Mouse (Mus musculus) adrenal gland, postnatal 14 days (tissue): Measurements from ENCODE around the gene Best1. TPM values are rescaled to one million over a fixed set of nuclear protein-coding genes. Genes with fewer than 3 reads are reported as not detected.
"Not testable (repeated sequence)": the region's sequence is repeated elsewhere in the genome, so short reads cannot be mapped to it uniquely, and the experiment has no call there.

Experiments
- DNase-seq: peaks from one replicate; pipeline ENCODE4 v3.0.0; 2021; ENCODE audit warnings: mixed read lengths
- total RNA-seq: library from RNA; stranded (reverse); gene quantifications from 2 replicates; pipeline ENCODE4 v1.2.3, GENCODE M21; 2021

Gene Best1
- total RNA-seq, 1 experiment from 2014 or later = 0.19 TPM

- peak; percentile 92 for DNase-seq
These were observed 10.1 kb downstream of the Best1 start for GRCm38 (mm10) chr19:9991304-9991703.

- no peak for DNase-seq
These were observed 11.6 kb downstream of the Best1 start for GRCm38 (mm10) chr19:9989884-9990256.

GRCm38 (mm10) chr19:9989171-9989883 is 12.1 kb downstream of the Best1 start:
- peak; percentile 50 for DNase-seq

GRCm38 (mm10) chr19:9987593-9987992 is 13.8 kb downstream of the Best1 start:
- no peak for DNase-seq

- DNase-seq = no peak
These were observed 14.2 kb downstream of the Best1 start for GRCm38 (mm10) chr19:9987192-9987591.

- DNase-seq = no peak
These were observed 15.5 kb downstream of the Best1 start for GRCm38 (mm10) chr19:9985900-9986421.

GRCm38 (mm10) chr19:9985190-9985899 is 16.1 kb downstream of the Best1 start:
- DNase-seq = peak; percentile 42

- DNase-seq = no peak
These were observed 17.1 kb downstream of the Best1 start for GRCm38 (mm10) chr19:9984111-9985055.

- peak; percentile 91 for DNase-seq
These were observed 18.4 kb downstream of the Best1 start for GRCm38 (mm10) chr19:9982852-9983542.

GRCm38 (mm10) chr19:9982151-9982851 is 19.1 kb downstream of the Best1 start:
- peak; percentile 98 for DNase-seq

- no peak for DNase-seq
These were observed 19.8 kb downstream of the Best1 start for GRCm38 (mm10) chr19:9981621-9982020.

- DNase-seq = no peak
These were observed 21.2 kb downstream of the Best1 start, which contains the start of gene Fth1 for GRCm38 (mm10) chr19:9980258-9980657. Fth1 (plus strand) TSS chr19:9980598.

GRCm38 (mm10) chr19:9979156-9979555 is 22.3 kb downstream of the Best1 start:
- DNase-seq = no peak

- DNase-seq = peak; percentile 89
These were observed 22.9 kb downstream of the Best1 start for GRCm38 (mm10) chr19:9978431-9978951.

GRCm38 (mm10) chr19:9977085-9977484 is 24.3 kb downstream of the Best1 start:
- DNase-seq = no peak

GRCm38 (mm10) chr19:9974853-9975252 is 26.6 kb downstream of the Best1 start:
- not testable (repeated sequence) for DNase-seq

- no peak for DNase-seq
These were observed 33.2 kb downstream of the Best1 start for GRCm38 (mm10) chr19:9968081-9968787.

GRCm38 (mm10) chr19:9966096-9966867 is 35.2 kb downstream of the Best1 start:
- DNase-seq = no peak
